Mouse (Mus musculus): Measurements from ENCODE around the gene Atp11c. TPM values are rescaled to one million over a fixed set of nuclear protein-coding genes. Genes with fewer than 3 reads are reported as not detected.

Gene Atp11c
- 10 to 100 TPM; 17.5 to 18.3 TPM for total RNA-seq (2021)
- long read RNA-seq, experiment 1: 0 reads
- long read RNA-seq, experiment 2, partial matches to known transcripts: 1 of 3 reads
- long read RNA-seq, experiment 2, other reads (novel, unspliced or antisense): 2 of 3 reads

- DNase-seq (ENCODE audit: low spot score in 2 of 2): no peak
Observed at GRCm38 (mm10) chrX:60592598-60592997, at the start of gene Atp11c. Atp11c (minus strand) TSS chrX:60592698.

- DNase-seq (ENCODE audit: low spot score in 2 of 2): no peak
Observed at GRCm38 (mm10) chrX:60609202-60609601, 16.7 kb upstream of the Atp11c start.

GRCm38 (mm10) chrX:60570539-60570938 lies 22.0 kb downstream of the Atp11c start:
- no peak for DNase-seq (ENCODE audit: low spot score in 2 of 2)

- no peak for DNase-seq (ENCODE audit: low spot score in 2 of 2)
Observed at GRCm38 (mm10) chrX:60569047-60569446, 23.5 kb downstream of the Atp11c start.

GRCm38 (mm10) chrX:60555242-60555641 lies 37.3 kb downstream of the Atp11c start:
- DNase-seq (ENCODE audit: low spot score in 2 of 2): no peak

- peak; percentile 2 to 3 for DNase-seq (ENCODE audit: low spot score in 2 of 2)
Observed at GRCm38 (mm10) chrX:60547444-60548304, 44.8 kb downstream of the Atp11c start.

- no peak for DNase-seq (ENCODE audit: low spot score in 2 of 2)
Observed at GRCm38 (mm10) chrX:60547098-60547443, 45.4 kb downstream of the Atp11c start.

GRCm38 (mm10) chrX:60545906-60546305 lies 46.6 kb downstream of the Atp11c start:
- DNase-seq (ENCODE audit: low spot score in 2 of 2): no peak

- no peak for DNase-seq (ENCODE audit: low spot score in 2 of 2)
Observed at GRCm38 (mm10) chrX:60545444-60545843, 47.1 kb downstream of the Atp11c start.

- no peak for DNase-seq (ENCODE audit: low spot score in 2 of 2)
Observed at GRCm38 (mm10) chrX:60544098-60544497, 48.4 kb downstream of the Atp11c start.

GRCm38 (mm10) chrX:60542901-60543300 lies 49.6 kb downstream of the Atp11c start:
- no peak for DNase-seq (ENCODE audit: low spot score in 2 of 2)

GRCm38 (mm10) chrX:60539149-60539548 lies 53.3 kb downstream of the Atp11c start, which contains the start of gene Gm7073:
Gm7073 (minus strand) TSS chrX:60539249.
- no peak for DNase-seq (ENCODE audit: low spot score in 2 of 2)

GRCm38 (mm10) chrX:60503995-60504394 lies 88.5 kb downstream of the Atp11c start:
- no peak for DNase-seq (ENCODE audit: low spot score in 2 of 2)

GRCm38 (mm10) chrX:60497750-60498149 lies 94.7 kb downstream of the Atp11c start:
- no peak for DNase-seq (ENCODE audit: low spot score in 2 of 2)

GRCm38 (mm10) chrX:60495308-60495707 lies 97.2 kb downstream of the Atp11c start:
- no peak for DNase-seq (ENCODE audit: low spot score in 2 of 2)

GRCm38 (mm10) chrX:60463786-60464185 lies 128.7 kb downstream of the Atp11c start:
- DNase-seq (ENCODE audit: low spot score in 2 of 2): no peak

- DNase-seq (ENCODE audit: low spot score in 2 of 2): no peak
Observed at GRCm38 (mm10) chrX:60414563-60415111, 177.9 kb downstream of the Atp11c start.

- no peak for DNase-seq (ENCODE audit: low spot score in 2 of 2)
Observed at GRCm38 (mm10) chrX:60405681-60406080, 186.8 kb downstream of the Atp11c start.

GRCm38 (mm10) chrX:60404668-60405044 lies 187.8 kb downstream of the Atp11c start:
- peak; percentile 51 to 71 for DNase-seq (ENCODE audit: low spot score in 2 of 2)

- peak; percentile 42 to 53 for DNase-seq (ENCODE audit: low spot score in 2 of 2)
Observed at GRCm38 (mm10) chrX:60403764-60404667, 188.5 kb downstream of the Atp11c start.

- peak in 1 of 2 experiments; percentile 3 for DNase-seq (ENCODE audit: low spot score in 2 of 2)
Observed at GRCm38 (mm10) chrX:60403062-60403763, 189.3 kb downstream of the Atp11c start.

Data from adrenal gland, postnatal 4 days (tissue).